Mouse (Mus musculus): ENCODE measurements around the gene Rbx1. TPM values are rescaled to one million over a fixed set of nuclear protein-coding genes. Genes with fewer than 3 reads are reported as not detected.

Rbx1 gene
- total and polyA plus RNA-seq, 3 experiments = 228 to 778 (median 307) TPM

GRCm38 (mm10) chr15:81476597-81476996 is 10.5 kb downstream of the Rbx1 start:
- peaks cover 0 to 7% of the 10 kb centered on the region in 2 experiments; a peak in 1 of 4 replicates for H3K4me1 ChIP-seq (ENCODE audit: control insufficient read depth in 1 of 2, insufficient read depth in 2 of 2, low read length in 2 of 2)
- H3K4me3 ChIP-seq (ENCODE audit: control insufficient read depth in 1 of 2, insufficient read depth in 1 of 2, low read depth in 2 of 2, low read length in 2 of 2) = no peak overlapping the region
- TF ChIP-seq POLR2AphosphoS2 (IDR thresholded peaks at IDR 0.05; ENCODE audit: low read length) (0 out of 2 replicates have a peak, but pooled peaks have one; percentile 61), SMC3 (IDR thresholded peaks at IDR 0.05; ENCODE audit: low read depth, low read length) (no peak), EP300 (IDR thresholded peaks at IDR 0.05; ENCODE audit: low read depth in 1 of 2, low read length in 2 of 2) (no peak), USF1 (IDR thresholded peaks at IDR 0.05; ENCODE audit: low read depth, low read length) (peak; percentile 83), USF2 (IDR thresholded peaks at IDR 0.05; ENCODE audit: borderline replicate concordance in 1 of 2, insufficient read depth in 1 of 2, low read depth in 1 of 2, low read length in 2 of 2) (peak in 1 of 2 experiments; percentile 37; a peak in 1 of 4 replicates)
- H3K27ac ChIP-seq (ENCODE audit: control insufficient read depth, low read depth, low read length) = no peak overlapping the region
- H3K27me3 ChIP-seq (ENCODE audit: control insufficient read depth in 1 of 2, insufficient read depth in 2 of 2, low read length in 2 of 2) = no peaks in the 10 kb centered on the region
- no peaks in the 10 kb centered on the region for H3K79me2 ChIP-seq (ENCODE audit: control insufficient read depth, insufficient read depth, low read length, poor library complexity)
- DNase-seq (ENCODE audit: low read depth, low spot score) = peak; percentile 55
- H3K36me3 ChIP-seq (ENCODE audit: control insufficient read depth in 1 of 2, insufficient read depth in 2 of 2, low read length in 2 of 2) = peaks cover 11 to 14% of the 10 kb centered on the region in 2 experiments
- H3K9ac ChIP-seq (ENCODE audit: control insufficient read depth, low read depth, low read length, poor library complexity, severe bottlenecking) = no peak overlapping the region
- no peaks in the 10 kb centered on the region for H3K9me3 ChIP-seq (replicated peaks; ENCODE audit: insufficient read depth, low read length)

DNA sequence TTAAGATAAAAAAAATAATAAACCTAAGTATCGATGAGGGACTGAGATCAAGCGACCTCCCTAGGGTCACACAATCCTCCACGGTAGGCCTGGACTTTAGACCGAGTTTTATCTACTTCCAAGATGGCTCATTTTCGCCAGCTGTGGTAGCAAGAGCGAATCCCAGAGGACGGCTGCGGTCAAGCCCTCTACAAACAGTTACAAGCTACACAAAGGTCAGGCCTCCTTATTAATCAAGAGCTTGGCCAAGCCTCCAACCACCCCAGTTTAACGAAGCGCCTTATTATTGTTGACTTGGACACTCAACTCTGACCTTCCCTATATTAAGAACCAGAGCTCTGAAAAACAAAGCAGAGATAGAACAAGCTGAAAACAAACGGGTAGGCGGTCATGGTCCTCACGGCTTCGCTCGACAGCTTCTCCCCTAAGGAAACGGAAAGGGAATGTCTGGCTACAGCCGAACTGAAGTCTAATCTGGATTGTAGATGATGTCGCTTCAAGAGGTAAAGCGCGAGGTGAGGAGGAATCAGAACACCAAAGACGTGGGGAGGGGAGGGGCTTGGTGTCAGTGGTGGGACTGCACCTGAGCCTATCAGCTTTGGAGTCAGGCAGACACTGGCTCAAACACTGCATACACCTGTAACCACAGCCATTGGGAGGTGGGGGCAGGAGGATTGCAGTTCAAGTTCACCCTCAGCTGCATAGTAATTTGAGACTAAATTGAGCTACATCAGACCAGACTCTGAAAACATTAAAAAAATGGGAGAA is 13.5 kb downstream of the Rbx1 start:
- Histone ChIP-seq H3K27me3 (ENCODE audit: control insufficient read depth in 1 of 2, insufficient read depth in 2 of 2, low read length in 2 of 2) (no peaks in the 10 kb centered on the region), H3K27ac (ENCODE audit: control insufficient read depth, low read depth, low read length) (no peak overlapping the region), H3K9ac (ENCODE audit: control insufficient read depth, low read depth, low read length, poor library complexity, severe bottlenecking) (no peak overlapping the region), H3K4me3 (ENCODE audit: control insufficient read depth in 1 of 2, insufficient read depth in 1 of 2, low read depth in 2 of 2, low read length in 2 of 2) (no peak overlapping the region), H3K4me1 (ENCODE audit: control insufficient read depth in 1 of 2, insufficient read depth in 2 of 2, low read length in 2 of 2) (peaks cover 0 to 12% of the 10 kb centered on the region in 2 experiments; a peak in 3 of 4 replicates), H3K79me2 (ENCODE audit: control insufficient read depth, insufficient read depth, low read length, poor library complexity) (no peaks in the 10 kb centered on the region), H3K36me3 (ENCODE audit: control insufficient read depth in 1 of 2, insufficient read depth in 2 of 2, low read length in 2 of 2) (peaks cover 2 to 9% of the 10 kb centered on the region in 2 experiments; a peak in 3 of 4 replicates), H3K9me3 (replicated peaks; ENCODE audit: insufficient read depth, low read length) (no peaks in the 10 kb centered on the region)
- no peak for DNase-seq (ENCODE audit: low read depth, low spot score)
- TF ChIP-seq TBP (IDR thresholded peaks at IDR 0.05; ENCODE audit: low read depth, low read length) = no peak
- no peak for TF ChIP-seq ETS1 (IDR thresholded peaks at IDR 0.05; ENCODE audit: low read depth, low read length)
- TF ChIP-seq TAL1 (IDR thresholded peaks at IDR 0.05; ENCODE audit: low read length) = no peak
- no peak for TF ChIP-seq E2F4 (IDR thresholded peaks at IDR 0.05; ENCODE audit: borderline replicate concordance, low read depth, low read length)
- TF ChIP-seq NRF1 (IDR thresholded peaks at IDR 0.05; ENCODE audit: insufficient read depth, low read depth, low read length, poor library complexity, severe bottlenecking) = no peak
- no peak for TF ChIP-seq ZNF384 (IDR thresholded peaks at IDR 0.05; ENCODE audit: low read depth, low read length)
- no peak for TF ChIP-seq MAX (IDR thresholded peaks at IDR 0.05; ENCODE audit: low read length)
- TF ChIP-seq ZMIZ1 (IDR thresholded peaks at IDR 0.05; ENCODE audit: low read depth, low read length) = no peak
- no peak for TF ChIP-seq NELFE (IDR thresholded peaks at IDR 0.05; ENCODE audit: low read depth, low read length)
- no peak for TF ChIP-seq UBTF (IDR thresholded peaks at IDR 0.05; ENCODE audit: borderline replicate concordance, insufficient read depth, low read depth, low read length)
- no peak for TF ChIP-seq ELF1 (IDR thresholded peaks at IDR 0.05; ENCODE audit: low read depth, low read length)
- no peak for TF ChIP-seq TCF12 (IDR thresholded peaks at IDR 0.05; ENCODE audit: low read depth, low read length)
- TF ChIP-seq POLR2AphosphoS5 (IDR thresholded peaks at IDR 0.05; ENCODE audit: borderline replicate concordance, low read depth, low read length) = no peak

All from MEL (cell line).